Mouse (Mus musculus) intestine, embryonic 15.5 days (tissue): ENCODE data around the gene 4833420G17Rik. TPM values are rescaled to one million over a fixed set of nuclear protein-coding genes. Genes with fewer than 3 reads are reported as not detected.
A peak's percentile ranks its signal among the peaks of the same experiment; 100 is the strongest.
"Not testable (repeated sequence)": the region's sequence is repeated elsewhere in the genome, so short reads cannot be mapped to it uniquely, and the experiment has no call there.

Source experiments
- ATAC-seq: fragments of 200-750 bp; cut with Nextera tagmentation; 2 replicates; pipeline ENCODE4 v1.8.0; 2017; ENCODE audit warnings: moderate TSS enrichment, moderate library complexity
- H3K27ac ChIP-seq: fragments of 300-500 bp; sonication (generic); 2 replicates; pipeline ENCODE4 v1.5.1; 2015; ENCODE audit warnings: mild to moderate bottlenecking, inconsistent platforms
- H3K27me3 ChIP-seq: fragments of 300-500 bp; sonication (generic); replicated peaks from 2 replicates; pipeline ENCODE4 v1.6.1; 2015; ENCODE audit warnings: inconsistent platforms
- H3K36me3 ChIP-seq: fragments of 300-500 bp; sonication (generic); 2 replicates; pipeline ENCODE4 v1.6.1; 2015; ENCODE audit warnings: inconsistent platforms
- H3K4me1 ChIP-seq: fragments of 300-500 bp; sonication (generic); replicated peaks from 2 replicates; pipeline ENCODE4 v1.6.1; 2015; ENCODE audit warnings: inconsistent platforms
- H3K4me2 ChIP-seq: fragments of 300-500 bp; sonication (generic); replicated peaks from 2 replicates; pipeline ENCODE4 v1.6.1; 2015; ENCODE audit warnings: mild to moderate bottlenecking, inconsistent platforms
- H3K4me3 ChIP-seq: fragments of 300-500 bp; sonication (generic); replicated peaks from 2 replicates; pipeline ENCODE4 v1.5.1; 2015; ENCODE audit warnings: inconsistent platforms
- H3K9ac ChIP-seq: fragments of 300-500 bp; sonication (generic); 2 replicates; pipeline ENCODE4 v1.6.1; 2015; ENCODE audit warnings: inconsistent platforms
- H3K9me3 ChIP-seq: fragments of 300-500 bp; sonication (generic); 2 replicates; pipeline ENCODE4 v1.6.1; 2016; ENCODE audit warnings: inconsistent platforms
- WGBS: fragments of 180-500 bp; shearing (Covaris S2); methylation state at CpG from one replicate; pipeline ENCODE4 v1.1.7; 2015; 5-methylcytosine and 5-hydroxymethylcytosine counted together
- polyA plus RNA-seq: library from polyadenylated mRNA; unstranded; fragments of >200 nt; fragmentation: Nextera tagmentation; extraction: Ambion mirVana; gene quantifications from 2 replicates; pipeline ENCODE4 v1.2.1, GENCODE M21; 2015

4833420G17Rik gene
- polyA plus RNA-seq, 1 experiment from 2014 or later: 48.3 TPM

- peak; percentile 66; the same call in 1 of the 2 replicates for ATAC-seq
- WGBS: 81% methylated on average over 2 of the region's 2 CpGs
- H3K4me3 ChIP-seq: no peak overlapping the region
- H3K36me3 ChIP-seq: peaks cover 19% of the 10 kb centered on the region
- no peak overlapping the region for H3K27ac ChIP-seq
- no peaks in the 10 kb centered on the region for H3K9me3 ChIP-seq
- H3K4me1 ChIP-seq: no peaks in the 10 kb centered on the region
- H3K9ac ChIP-seq: no peak overlapping the region
- H3K4me2 ChIP-seq: no peak overlapping the region
- no peaks in the 10 kb centered on the region for H3K27me3 ChIP-seq
Observed at GRCm38 (mm10) chr13:119477789-119478188, 15.2 kb downstream of the 4833420G17Rik start.

GRCm38 (mm10) chr13:119487354-119487753, 24.8 kb downstream of the 4833420G17Rik start:
- no peaks in the 10 kb centered on the region for H3K4me1 ChIP-seq
- H3K27ac ChIP-seq: no peak overlapping the region
- peaks cover 4% of the 10 kb centered on the region for H3K9me3 ChIP-seq
- WGBS: 55% methylated on average over 7 of the region's 7 CpGs
- no peak overlapping the region for H3K4me3 ChIP-seq
- H3K9ac ChIP-seq: no peak overlapping the region
- H3K4me2 ChIP-seq: peak overlapping the region; percentile 26
- no peak for ATAC-seq
- no peaks in the 10 kb centered on the region for H3K27me3 ChIP-seq
- H3K36me3 ChIP-seq: peaks cover 6% of the 10 kb centered on the region

- H3K4me3 ChIP-seq: no peak within 1 kb of the TSS
Observed at GRCm38 (mm10) chr13:119487880-119488580, 25.5 kb downstream of the 4833420G17Rik start, which contains the start of the genes Tmem267 and 3110070M22Rik. Tmem267 (plus strand) TSS chr13:119488039. 3110070M22Rik (minus strand) TSS chr13:119488383.

GRCm38 (mm10) chr13:119492083-119492482, 29.5 kb downstream of the 4833420G17Rik start:
- H3K4me2 ChIP-seq, H3K9me3 ChIP-seq, ATAC-seq, H3K27ac ChIP-seq, H3K27me3 ChIP-seq, H3K36me3 ChIP-seq, H3K9ac ChIP-seq, H3K4me1 ChIP-seq, H3K4me3 ChIP-seq: not testable (repeated sequence)
- 91% methylated on average over 10 of the region's 10 CpGs for WGBS

More at GRCm38 (mm10) chr13:119487880-119488580, 25.5 kb downstream of the 4833420G17Rik start, which contains the start of the genes Tmem267 and 3110070M22Rik:
- 71% methylated on average over 87 of the region's 87 CpGs for WGBS
- Histone ChIP-seq H3K27me3 (no peaks in the 10 kb centered on the region), H3K36me3 (peaks cover 6% of the 10 kb centered on the region), H3K9ac (peak within 1 kb of the TSS; percentile 9; the same call in 1 of the 2 replicates), H3K4me2 (peak within 1 kb of the TSS; percentile 26), H3K9me3 (peaks cover 4% of the 10 kb centered on the region), H3K4me1 (no peaks in the 10 kb centered on the region), H3K27ac (no peak within 1 kb of the TSS)
- no peak for ATAC-seq

- peak; percentile 37 for ATAC-seq
- H3K36me3 ChIP-seq: not testable (repeated sequence)
Observed at GRCm38 (mm10) chr13:119494938-119495337, 32.4 kb downstream of the 4833420G17Rik start.

More at GRCm38 (mm10) chr13:119494938-119495337, 32.4 kb downstream of the 4833420G17Rik start:
- H3K4me1 ChIP-seq, H3K4me3 ChIP-seq, H3K9ac ChIP-seq, H3K9me3 ChIP-seq, H3K27me3 ChIP-seq, H3K4me2 ChIP-seq, H3K27ac ChIP-seq: not testable (repeated sequence)
- 96% methylated on average over 12 of the region's 22 CpGs for WGBS

Other genes starting within 250 kb of the 4833420G17Rik start
- gene Paip1, start 34.2 kb upstream of the 4833420G17Rik start, polyA plus RNA-seq: 62.0 and 82.6 TPM in 2 replicates
- gene Tmem267, start 25.3 kb downstream of the 4833420G17Rik start, polyA plus RNA-seq: 1.7 and 2.2 TPM in 2 replicates
- 1.3 and 1.7 TPM in 2 replicates for gene 3110070M22Rik, start 25.6 kb downstream of the 4833420G17Rik start, polyA plus RNA-seq
- gene Ccl28, start 161.1 kb downstream of the 4833420G17Rik start, polyA plus RNA-seq: 0.26 and 0.27 TPM in 2 replicates
- 235 and 254 TPM in 2 replicates for gene Hmgcs1, start 227.6 kb downstream of the 4833420G17Rik start, polyA plus RNA-seq